Mouse (Mus musculus) CD4-positive helper T cell, adult 2 months (primary cell): ENCODE measurements around the gene Fam186a.

Source experiments
- DNase-seq: peaks from one replicate; pipeline ENCODE4 v3.0.0-alpha.2; 2012; ENCODE audit warnings: low read depth, missing footprints, low spot score

Gene Fam186a

GRCm38 (mm10) chr15:99874612-99875333 is 92.1 kb downstream of the Fam186a start:
- no peak for DNase-seq

GRCm38 (mm10) chr15:99872543-99872942 is 94.3 kb downstream of the Fam186a start:
- no peak for DNase-seq
